Mouse (Mus musculus) embryonic fibroblast, embryonic 13.5 days (primary cell): ENCODE data around the gene Ipo7. TPM values are rescaled to one million over a fixed set of nuclear protein-coding genes. Genes with fewer than 3 reads are reported as not detected.

Experiments
- H3K27ac ChIP-seq: 2 replicates; pipeline ENCODE4 v1.5.1; 2012; ENCODE audit warnings: low read length, control low read depth, inconsistent platforms; ENCODE audit not compliant: insufficient read depth
- H3K4me1 ChIP-seq: 2 replicates; pipeline ENCODE4 v1.6.1; 2011; ENCODE audit warnings: low read length; ENCODE audit not compliant: control insufficient read depth, insufficient read depth
- H3K4me3 ChIP-seq: 2 replicates; pipeline ENCODE4 v1.5.1; 2011; ENCODE audit warnings: mild to moderate bottlenecking, control low read depth, low read length; ENCODE audit not compliant: insufficient read depth
- CTCF ChIP-seq: IDR thresholded peaks from 2 replicates; pipeline ENCODE4 v1.5.1; 2011; ENCODE audit warnings: mild to moderate bottlenecking, control low read depth, low read length, moderate library complexity, borderline replicate concordance; ENCODE audit not compliant: insufficient read depth
- POLR2A ChIP-seq: IDR thresholded peaks from 2 replicates; pipeline ENCODE4 v1.6.1; 2011; ENCODE audit warnings: low read depth, mild to moderate bottlenecking, control low read depth, low read length, moderate library complexity
- polyA plus RNA-seq: library from polyadenylated mRNA; stranded (reverse); fragments of >200 nt; gene quantifications from 2 replicates; pipeline ENCODE4 v1.2.4, GENCODE M21; 2011; ENCODE audit warnings: low read depth; ENCODE audit not compliant: missing spikeins, insufficient read length

The Ipo7 gene
- polyA plus RNA-seq, 1 experiment = 197 TPM

- peak within 1 kb of the TSS; percentile 95 for H3K27ac ChIP-seq
- TF ChIP-seq POLR2A (peak; percentile 7; the same call in 1 of the 2 replicates), CTCF (no peak)
- peaks cover 7% of the 10 kb centered on the region for H3K4me1 ChIP-seq
- H3K4me3 ChIP-seq = peak within 1 kb of the TSS; percentile 75
Measured at GRCm38 (mm10) chr7:110061199-110061751, 43.2 kb downstream of the Ipo7 start, which contains the start of gene Zfp143. Zfp143 (plus strand) TSS chr7:110061217.

- H3K27ac ChIP-seq = peak overlapping the region; percentile 91
- peak overlapping the region; percentile 75 for H3K4me3 ChIP-seq
- TF ChIP-seq CTCF = no peak
- peak; percentile 83 for TF ChIP-seq POLR2A
- H3K4me1 ChIP-seq = peaks cover 7% of the 10 kb centered on the region
Measured at GRCm38 (mm10) chr7:110061752-110062273, 43.7 kb downstream of the Ipo7 start.

DNA sequence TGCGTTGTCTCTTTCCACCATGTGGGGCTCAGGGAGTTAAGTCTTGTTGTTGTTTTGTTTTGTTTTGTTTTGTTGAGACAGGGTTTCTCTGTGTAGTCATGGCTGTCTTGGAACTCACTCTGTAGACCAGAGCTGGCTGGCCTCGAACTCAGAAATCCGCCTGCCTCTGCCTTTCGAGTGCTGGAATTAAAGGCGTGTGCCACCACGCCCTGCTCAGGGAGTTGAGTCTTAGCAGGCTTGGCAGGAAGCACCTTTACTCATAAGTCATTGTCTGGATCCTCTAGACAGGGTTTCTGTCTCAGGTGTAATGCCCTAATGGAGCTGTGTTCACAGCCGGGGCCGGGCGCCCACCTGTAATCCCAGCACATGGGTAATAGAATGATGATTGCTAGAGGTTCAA, 45.7 kb downstream of the Ipo7 start:
- H3K27ac ChIP-seq = no peak overlapping the region
- peaks cover 7% of the 10 kb centered on the region for H3K4me1 ChIP-seq
- no peak for TF ChIP-seq POLR2A
- no peak for TF ChIP-seq CTCF
- H3K4me3 ChIP-seq = no peak overlapping the region

DNA sequence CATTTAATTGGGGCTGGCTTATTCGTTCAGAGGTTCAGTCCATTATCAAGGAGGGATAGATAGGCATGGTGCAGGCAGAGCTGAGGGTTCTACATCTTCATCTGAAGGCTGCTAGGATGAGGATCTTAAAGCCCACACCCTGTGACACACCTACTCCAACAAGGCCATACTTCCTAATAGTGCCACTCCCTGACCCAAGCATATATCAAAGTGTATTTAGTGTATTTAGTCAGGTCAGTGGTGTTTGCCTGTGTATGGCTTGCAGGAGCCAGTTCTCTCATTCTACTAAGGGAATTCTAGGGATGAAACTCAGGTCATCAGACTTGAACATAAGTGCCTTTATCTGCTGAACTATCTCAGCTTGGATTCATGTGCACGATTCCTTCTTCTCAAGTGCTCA, 51.0 kb downstream of the Ipo7 start:
- Histone ChIP-seq H3K4me3 (no peak overlapping the region), H3K27ac (no peak overlapping the region), H3K4me1 (peaks cover 3% of the 10 kb centered on the region; the same call in 1 of the 2 replicates)
- TF ChIP-seq POLR2A (no peak), CTCF (no peak)

- no peaks in the 10 kb centered on the region for H3K4me1 ChIP-seq
- TF ChIP-seq POLR2A (no peak), CTCF (no peak)
- no peak overlapping the region for H3K4me3 ChIP-seq
- no peak overlapping the region for H3K27ac ChIP-seq
Measured at GRCm38 (mm10) chr7:110078168-110078567, 60.1 kb downstream of the Ipo7 start.

DNA sequence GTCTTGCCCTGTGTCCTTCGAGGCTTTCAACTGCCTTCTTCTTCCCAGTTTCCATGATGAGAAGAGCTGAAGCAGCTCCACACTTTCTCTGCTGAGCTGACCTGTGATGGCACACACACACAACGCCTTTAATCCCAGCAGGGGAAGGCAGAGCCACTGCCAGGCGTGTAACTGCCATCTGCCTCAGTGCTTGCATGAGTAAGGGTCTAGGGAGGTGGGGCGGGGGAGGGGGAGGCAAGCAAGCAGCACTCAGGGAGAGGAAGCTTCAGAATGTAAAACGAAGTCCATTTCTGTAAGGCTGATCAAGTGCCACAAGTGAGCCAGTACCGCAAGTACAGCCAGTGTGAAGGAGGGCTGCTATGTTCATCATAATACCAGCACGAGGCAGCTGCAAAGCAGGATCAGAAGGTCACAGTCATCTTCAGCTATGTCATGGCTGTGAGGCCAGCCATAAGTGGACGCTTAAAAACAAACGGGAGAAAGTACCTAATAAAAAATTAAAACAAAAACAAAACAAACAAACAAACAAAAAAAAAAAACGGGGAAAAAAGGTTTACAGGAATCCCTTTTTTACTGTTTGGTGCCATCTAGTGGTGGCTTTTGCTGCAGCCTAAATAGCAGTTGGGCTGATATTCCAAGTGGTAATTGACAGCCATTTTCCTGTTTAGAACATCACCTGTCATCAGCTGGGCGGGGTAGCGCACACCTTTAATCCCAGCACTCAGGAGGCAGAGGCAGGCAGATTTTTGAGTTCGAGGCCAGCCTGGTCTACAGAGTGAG, 65.5 kb downstream of the Ipo7 start:
- TF ChIP-seq POLR2A (no peak), CTCF (no peak)
- Histone ChIP-seq H3K4me1 (no peaks in the 10 kb centered on the region), H3K4me3 (no peak overlapping the region), H3K27ac (no peak overlapping the region)

- H3K4me3 ChIP-seq = no peak overlapping the region
Measured at GRCm38 (mm10) chr7:110085217-110085616, 67.1 kb downstream of the Ipo7 start.

DNA sequence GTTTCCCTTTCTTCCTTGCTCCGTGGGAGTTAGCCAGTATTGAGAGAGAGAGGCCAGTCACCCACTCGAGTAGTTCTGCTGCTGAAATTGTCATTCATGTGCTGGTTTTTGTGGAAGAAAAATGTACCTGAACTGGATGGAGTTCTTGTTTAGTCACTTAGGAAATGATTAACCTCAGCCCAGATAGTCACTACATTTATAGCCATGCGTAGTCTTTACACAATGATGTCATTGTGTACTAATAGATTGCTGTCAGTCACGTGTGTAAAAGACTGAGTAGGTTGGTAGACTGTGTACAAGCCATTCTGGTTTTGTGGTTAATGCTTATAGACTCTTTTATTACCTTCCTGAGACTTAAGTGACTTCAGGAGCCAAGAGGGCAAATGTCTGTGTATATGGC, 69.8 kb downstream of the Ipo7 start:
- no peak for TF ChIP-seq CTCF
- TF ChIP-seq POLR2A = no peak
- no peak overlapping the region for H3K27ac ChIP-seq
- H3K4me1 ChIP-seq = no peaks in the 10 kb centered on the region
- no peak overlapping the region for H3K4me3 ChIP-seq

More at GRCm38 (mm10) chr7:110085217-110085616, 67.1 kb downstream of the Ipo7 start:
- Histone ChIP-seq H3K27ac (no peak overlapping the region), H3K4me1 (no peaks in the 10 kb centered on the region)
- TF ChIP-seq POLR2A (no peak), CTCF (no peak)

DNA sequence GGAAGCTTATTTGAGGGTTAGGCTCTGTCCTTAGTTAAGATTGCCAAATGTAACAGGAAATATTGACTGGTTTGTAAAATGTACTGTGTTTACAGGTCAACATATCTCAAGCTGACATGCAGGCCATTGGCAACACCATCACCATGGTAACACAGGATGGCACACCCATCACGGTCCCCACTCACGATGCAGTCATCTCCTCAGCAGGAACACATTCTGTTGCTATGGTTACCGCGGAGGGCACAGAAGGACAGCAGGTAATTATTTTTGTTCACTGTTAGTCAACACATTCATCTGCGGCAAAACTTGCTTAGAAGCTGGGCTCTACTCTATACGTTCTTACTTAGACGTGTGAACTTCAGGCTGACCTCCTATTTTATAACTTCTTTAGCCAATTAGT, 73.6 kb downstream of the Ipo7 start:
- H3K4me1 ChIP-seq = no peaks in the 10 kb centered on the region
- TF ChIP-seq CTCF (no peak), POLR2A (no peak)
- no peak overlapping the region for H3K4me3 ChIP-seq
- no peak overlapping the region for H3K27ac ChIP-seq

DNA sequence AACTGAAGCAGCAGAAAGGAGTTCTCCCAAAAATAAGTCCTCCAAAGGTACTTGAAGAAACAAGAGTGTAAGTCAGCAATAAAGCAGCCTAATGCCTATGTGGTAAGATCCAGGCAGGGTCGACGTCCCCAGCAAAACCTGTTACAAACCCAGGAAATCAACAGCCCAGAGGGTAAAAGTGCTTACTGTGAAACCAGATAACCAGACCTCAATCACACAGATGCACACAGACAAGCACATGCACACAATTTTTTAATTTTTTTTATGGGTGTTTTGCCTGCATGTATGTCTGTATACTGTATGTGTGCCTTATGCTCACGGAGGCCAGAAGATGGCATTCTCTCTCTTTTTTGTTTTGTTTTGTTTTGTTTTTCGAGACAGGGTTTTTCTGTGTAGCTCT, 78.3 kb downstream of the Ipo7 start:
- no peak overlapping the region for H3K27ac ChIP-seq
- TF ChIP-seq CTCF (no peak), POLR2A (no peak)
- no peaks in the 10 kb centered on the region for H3K4me1 ChIP-seq
- H3K4me3 ChIP-seq = no peak overlapping the region
